Mouse (Mus musculus) myocyte (in vitro differentiated cells): ENCODE data around the gene Tuba1a.

Source experiments
- MYOD1 ChIP-seq, 3 experiments: IDR thresholded peaks; one replicate each; pipeline ENCODE4 v1.6.1; 2011; ENCODE audit warnings: control low read depth in 2 of 3, low read depth in 2 of 3, mild to moderate bottlenecking in 2 of 3, moderate library complexity in 1 of 3; ENCODE audit not compliant: insufficient read length in 2 of 3, control insufficient read depth in 1 of 3
- POLR2A ChIP-seq: IDR thresholded peaks from one replicate; pipeline ENCODE4 v1.6.1; 2011; ENCODE audit warnings: low read depth, mild to moderate bottlenecking, control low read depth, moderate library complexity; ENCODE audit not compliant: insufficient read length
- POLR2AphosphoS2 ChIP-seq: IDR thresholded peaks from one replicate; pipeline ENCODE4 v1.6.1; 2011; ENCODE audit warnings: low read depth, control low read depth; ENCODE audit not compliant: insufficient read length
- REST ChIP-seq: IDR thresholded peaks from one replicate; pipeline ENCODE4 v1.6.1; 2011; ENCODE audit warnings: mild to moderate bottlenecking, control low read depth, moderate library complexity; ENCODE audit not compliant: insufficient read depth, insufficient read length
- SRF ChIP-seq: IDR thresholded peaks from one replicate; pipeline ENCODE4 v1.6.1; 2011; ENCODE audit warnings: low read depth; ENCODE audit not compliant: control insufficient read depth, insufficient read length
- TCF3 ChIP-seq: IDR thresholded peaks from one replicate; pipeline ENCODE4 v1.6.1; 2011; ENCODE audit warnings: low read depth, control low read depth; ENCODE audit not compliant: insufficient read length
- USF1 ChIP-seq: IDR thresholded peaks from one replicate; pipeline ENCODE4 v1.6.1; 2011; ENCODE audit warnings: low read depth, mild to moderate bottlenecking, control low read depth, moderate library complexity

DNA sequence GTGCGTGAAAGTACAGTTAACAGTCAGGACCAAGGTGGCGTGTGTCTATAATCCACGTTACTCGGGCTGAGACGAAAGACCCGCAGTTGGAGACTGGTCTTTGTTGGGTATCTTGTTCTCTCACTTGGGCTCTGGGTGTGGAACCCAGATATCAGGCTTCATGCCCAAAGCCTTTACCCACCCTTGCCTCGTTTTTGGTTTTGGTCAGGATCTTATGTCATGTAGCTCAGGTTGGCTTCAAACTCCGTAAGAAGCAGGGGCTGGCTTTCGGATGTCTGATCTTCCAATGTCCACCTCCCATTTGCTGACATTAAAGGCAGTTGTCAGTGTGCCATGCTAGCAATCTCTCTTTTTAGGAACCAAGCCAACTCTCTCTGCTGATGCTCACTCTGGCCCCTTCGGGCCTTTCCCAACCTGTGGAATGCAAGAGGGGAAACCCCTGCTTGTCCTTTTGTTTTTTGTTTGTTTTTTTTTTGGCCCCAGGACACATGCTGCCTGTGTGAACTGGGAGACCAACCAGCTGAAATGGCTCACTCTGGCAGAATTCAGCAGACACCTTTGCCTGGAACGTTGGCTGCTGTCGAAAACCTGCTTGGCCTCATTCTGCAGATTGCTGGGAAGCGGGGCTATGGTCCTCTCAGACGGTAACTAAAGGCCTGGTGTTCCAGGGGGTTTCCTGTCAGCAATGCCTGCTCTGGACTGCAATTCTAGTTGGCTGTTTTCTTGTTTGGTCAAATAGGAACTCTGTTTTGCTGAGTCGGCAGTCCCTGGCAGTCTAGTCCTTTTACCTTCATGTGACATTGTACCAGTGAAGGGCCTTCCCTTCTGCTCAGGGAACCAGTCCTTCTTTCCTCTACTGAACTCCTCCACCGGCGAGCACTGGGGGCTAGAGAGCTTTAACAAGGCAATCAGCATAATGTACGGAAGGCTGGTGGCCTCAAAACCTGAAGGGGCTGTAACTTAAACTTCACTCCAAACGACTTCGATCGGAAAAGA is 23.6 kb upstream of the Tuba1a start:
- TF ChIP-seq POLR2AphosphoS2 (no peak), POLR2A (no peak), REST (no peak), MYOD1 (IDR thresholded peaks at IDR 0.05; ENCODE audit: control insufficient read depth in 1 of 3, insufficient read length in 2 of 3, low read depth in 2 of 3) (no peak), TCF3 (no peak), USF1 (no peak), SRF (no peak)
